Comparison of ENCODE assay signal across 16 mouse cellular contexts in genomic region chr3:58714034-58714433, GRCm38 (mm10). TPM values are rescaled to one million over a fixed set of nuclear protein-coding genes. Genes with fewer than 3 reads are reported as not detected.
DNase-seq lines count a peak whose midpoint lies in the region; ATAC-seq and TF ChIP-seq lines count a peak whose summit lies in the region.
"Had no signal": no experiment of that assay in that cellular context is flagged by ENCODE, and none has a peak within 500 bp of the region (broad histone marks: within the 10 kb centered on the region; RNA-seq: fewer than 3 reads in every experiment).

No protein-coding gene starts in this region.

- no peaks in the 10 kb centered on the region for H3K36me3 ChIP-seq in heart, embryonic 16.5 days (ENCODE audit: control insufficient read depth, insufficient read depth)
- H3K36me3 ChIP-seq in intestine, postnatal 0 days (ENCODE audit: control insufficient read depth, insufficient read depth): no peaks in the 10 kb centered on the region
- H3K36me3 ChIP-seq: hindbrain, embryonic 15.5 days; limb, embryonic 15.5 days; lung, embryonic 15.5 days had no signal

- 0 out of 2 replicates have a peak overlapping the region, but pooled peaks have one; percentile 3 for H3K27ac ChIP-seq in heart, embryonic 16.5 days (ENCODE audit: low read length)
- H3K27ac ChIP-seq in intestine, postnatal 0 days (ENCODE audit: low read depth, low read length): no peak overlapping the region
- H3K27ac ChIP-seq: hindbrain, embryonic 15.5 days; limb, embryonic 15.5 days; lung, embryonic 15.5 days had no signal

- DNase-seq in adrenal gland, adult 2 months: peak; percentile 73
- DNase-seq in adrenal gland, postnatal 10 days: no peak
- no peak for DNase-seq in heart, postnatal 25 days (ENCODE audit: low spot score)
- DNase-seq in MN1 (ENCODE audit: low spot score): peak; percentile 88
- DNase-seq in left cerebral cortex, postnatal 10 days (ENCODE audit: extremely low spot score in 1 of 2, low spot score in 2 of 2): no peak
- no peak for DNase-seq in thymus, postnatal 4 days
- DNase-seq: cerebellum, adult 9-11 months; forebrain, postnatal 0 days; kidney, adult 8-10 months; kidney, postnatal 36 days; right cerebral cortex, adult 18-20 months had no signal

- no peak overlapping the region for H3K9ac ChIP-seq in heart, embryonic 16.5 days (ENCODE audit: low read length)
- no peak overlapping the region for H3K9ac ChIP-seq in intestine, postnatal 0 days (ENCODE audit: low read depth, low read length)
- H3K9ac ChIP-seq: forebrain, postnatal 0 days; hindbrain, embryonic 15.5 days; limb, embryonic 15.5 days; lung, embryonic 15.5 days had no signal

- ATAC-seq in heart, embryonic 16.5 days (replicated peaks; ENCODE audit: extremely low read depth, insufficient read depth, low FRiP score): no peak
- peak; percentile 71 for ATAC-seq in intestine, postnatal 0 days
- ATAC-seq: forebrain, postnatal 0 days had no signal

- intact Hi-C loops in heart, postnatal 25 days (cut with DNase I): no loop called here
- intact Hi-C loops in left cerebral cortex, postnatal 10 days (cut with DNase I): no loop called here

- H3K4me1 ChIP-seq in heart, embryonic 16.5 days (ENCODE audit: control insufficient read depth, insufficient read depth, low read length): peaks cover 5% of the 10 kb centered on the region
- H3K4me1 ChIP-seq in intestine, postnatal 0 days (replicated peaks; ENCODE audit: control insufficient read depth, insufficient read depth, low read length): no peaks in the 10 kb centered on the region
- H3K4me1 ChIP-seq: hindbrain, embryonic 15.5 days; limb, embryonic 15.5 days; lung, embryonic 15.5 days had no signal

- H3K9me3 ChIP-seq in heart, embryonic 16.5 days (replicated peaks; ENCODE audit: control insufficient read depth, low read length): peaks cover 4% of the 10 kb centered on the region; the same call in 1 of the 2 replicates
- H3K9me3 ChIP-seq in intestine, postnatal 0 days (ENCODE audit: control insufficient read depth): 0 out of 2 replicates have a peak, but pooled peaks cover 4% of the 10 kb centered on the region
- H3K9me3 ChIP-seq: hindbrain, embryonic 15.5 days; limb, embryonic 15.5 days; lung, embryonic 15.5 days had no signal

- H3K4me2 ChIP-seq in heart, embryonic 16.5 days (ENCODE audit: low read depth, low read length): no peak overlapping the region
- H3K4me2 ChIP-seq in intestine, postnatal 0 days (replicated peaks; ENCODE audit: low read depth): no peak overlapping the region
- H3K4me2 ChIP-seq: hindbrain, embryonic 15.5 days; limb, embryonic 15.5 days; lung, embryonic 15.5 days had no signal

- H3K27me3 ChIP-seq in heart, embryonic 16.5 days (ENCODE audit: control insufficient read depth, insufficient read depth, low read length): no peaks in the 10 kb centered on the region
- H3K27me3 ChIP-seq in intestine, postnatal 0 days (replicated peaks; ENCODE audit: control insufficient read depth, insufficient read depth, low read length): no peaks in the 10 kb centered on the region
- H3K27me3 ChIP-seq: hindbrain, embryonic 15.5 days; limb, embryonic 15.5 days; lung, embryonic 15.5 days had no signal

- no peak overlapping the region for H3K4me3 ChIP-seq in heart, embryonic 16.5 days (ENCODE audit: low read length)
- H3K4me3 ChIP-seq in intestine, postnatal 0 days (ENCODE audit: low read depth, low read length): no peak overlapping the region
- H3K4me3 ChIP-seq: hindbrain, embryonic 15.5 days; limb, embryonic 15.5 days; lung, embryonic 15.5 days had no signal

- 27% methylated on average over 2 of the region's 2 CpGs for WGBS in heart, embryonic 16.5 days
- 42% methylated on average over 2 of the region's 2 CpGs for WGBS in intestine, postnatal 0 days

- TF ChIP-seq CTCF in intestine, postnatal 0 days (IDR thresholded peaks at IDR 0.05; ENCODE audit: low read depth): no peak

RNA-seq across cellular contexts. Expression of gene Siah2, which starts 21.8 kb away (rescaled TPM):
- total RNA-seq in adrenal gland, adult 2 months (2021): 10 to 100 TPM; 14.4 to 28.6 TPM
- polyA plus RNA-seq in adrenal gland, adult 2 months (2012; rRNA removed): 36.0 and 52.3 TPM in 2 replicates
- total RNA-seq in adrenal gland, postnatal 10 days (2021): 10 to 100 TPM; 13.5 to 19.0 TPM
- polyA plus RNA-seq in heart, embryonic 16.5 days (2015; fragmentation: Nextera tagmentation; extraction: Ambion mirVana): 4.8 and 5.8 TPM in 2 replicates
- total RNA-seq in heart, postnatal 25 days (2021): 10 to 100 TPM in 1 of 2 experiments, 1 to 10 TPM in 1; 8.4 to 11.5 TPM
- polyA plus RNA-seq in intestine, postnatal 0 days (2015; fragmentation: Nextera tagmentation; extraction: Ambion mirVana): 4.6 and 5.3 TPM in 2 replicates
- 10 to 100 TPM; 17.8 to 19.2 TPM for total RNA-seq in left cerebral cortex, postnatal 10 days (2021)

Comparison
In these comparisons a context has a peak if more than half of its experiments do, and no peak if none do; other contexts are left out.
1. DNase-seq: peak in adrenal gland, adult 2 months (single experiment) and MN1 (single experiment); none in adrenal gland, postnatal 10 days (single experiment), heart, postnatal 25 days (single experiment), left cerebral cortex, postnatal 10 days (0 of 2) and thymus, postnatal 4 days (single experiment).